6 mouse cellular contexts compared by ENCODE assay signal in genomic region chr19:29518409-29518808, GRCm38 (mm10).
"Had no signal": no experiment of that assay in that cellular context is flagged by ENCODE, and none has a peak within 500 bp of the region (broad histone marks: within the 10 kb centered on the region; RNA-seq: fewer than 3 reads in every experiment).

No protein-coding gene starts in this region.

- DNase-seq: kidney, postnatal 14 days; lung, embryonic 14.5 days; lung, postnatal 10 days; lung, postnatal 4 days; right cerebral cortex, postnatal 14 days; thymus, postnatal 4 days had no signal
